Mouse (Mus musculus): Measurements from ENCODE around the gene Brd9.

GRCm38 (mm10) chr13:73897561-73897960 is 40.0 kb upstream of the Brd9 start:
- no peak for TF ChIP-seq CTCF (IDR thresholded peaks at IDR 0.05; ENCODE audit: borderline replicate concordance, insufficient read depth, low read length)
- no peak for TF ChIP-seq POLR2A (IDR thresholded peaks at IDR 0.05; ENCODE audit: low read depth, low read length)
